Mouse (Mus musculus): ENCODE results near the gene Hdac4. TPM values are rescaled to one million over a fixed set of nuclear protein-coding genes. Genes with fewer than 3 reads are reported as not detected.

Hdac4 gene
- polyA plus RNA-seq, 1 experiment from 2014 or later = 28.0 TPM

DNA sequence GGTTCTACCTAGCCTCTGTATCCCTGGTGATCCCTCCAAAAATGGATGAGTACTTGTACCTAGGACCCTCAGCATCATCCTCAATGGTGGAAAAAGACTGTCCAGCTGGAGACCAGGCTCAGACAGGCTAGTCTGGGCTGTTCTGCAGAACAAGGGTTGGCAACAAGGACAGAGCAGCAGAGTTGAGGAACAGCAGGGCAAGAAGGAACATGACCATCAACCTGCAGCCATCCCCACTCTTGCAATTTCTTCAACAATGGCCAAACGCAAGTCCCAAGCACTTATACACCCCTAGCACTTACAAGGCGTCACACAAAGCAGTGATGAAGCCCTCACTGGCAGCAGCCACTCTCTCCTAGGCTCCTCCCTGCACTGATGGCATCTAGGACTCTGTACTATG, 108.2 kb downstream of the Hdac4 start:
- WGBS = 82% methylated on average over 2 of the region's 2 CpGs
- no peaks in the 10 kb centered on the region for H3K36me3 ChIP-seq
- H3K9ac ChIP-seq = no peak overlapping the region
- no peak for ATAC-seq (ENCODE audit: low FRiP score, low read depth)
- H3K27ac ChIP-seq = no peak overlapping the region
- H3K9me3 ChIP-seq = no peaks in the 10 kb centered on the region
- no peak overlapping the region for H3K4me3 ChIP-seq
- no peak overlapping the region for H3K4me2 ChIP-seq (replicated peaks)
- peaks cover 49% of the 10 kb centered on the region for H3K4me1 ChIP-seq
- H3K27me3 ChIP-seq = no peaks in the 10 kb centered on the region

DNA sequence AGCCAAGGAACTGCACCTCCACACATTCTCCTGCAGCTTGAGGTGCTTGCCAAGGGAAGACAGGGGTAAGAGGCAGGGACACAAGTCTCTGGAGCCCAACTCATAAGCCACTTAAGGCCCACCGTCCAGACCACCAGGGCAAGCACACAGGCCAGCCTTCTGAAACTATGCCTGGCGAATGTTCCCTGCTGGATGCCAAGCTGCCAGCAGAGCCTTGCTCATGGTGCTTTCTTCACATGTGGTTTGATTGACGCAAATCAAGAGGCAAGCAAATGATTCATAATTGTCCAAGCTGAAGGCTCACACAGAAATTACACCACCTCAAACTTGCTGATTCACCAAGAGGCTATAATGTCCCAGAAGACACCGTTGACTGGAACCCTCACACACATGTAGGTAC, 108.7 kb downstream of the Hdac4 start:
- Histone ChIP-seq H3K27ac (no peak overlapping the region), H3K36me3 (no peaks in the 10 kb centered on the region), H3K9me3 (no peaks in the 10 kb centered on the region), H3K4me3 (no peak overlapping the region), H3K4me2 (replicated peaks) (no peak overlapping the region), H3K4me1 (peaks cover 50% of the 10 kb centered on the region), H3K27me3 (no peaks in the 10 kb centered on the region), H3K9ac (no peak overlapping the region)
- no peak for ATAC-seq (ENCODE audit: low FRiP score, low read depth)
- WGBS = 71% methylated on average over 4 of the region's 4 CpGs

DNA sequence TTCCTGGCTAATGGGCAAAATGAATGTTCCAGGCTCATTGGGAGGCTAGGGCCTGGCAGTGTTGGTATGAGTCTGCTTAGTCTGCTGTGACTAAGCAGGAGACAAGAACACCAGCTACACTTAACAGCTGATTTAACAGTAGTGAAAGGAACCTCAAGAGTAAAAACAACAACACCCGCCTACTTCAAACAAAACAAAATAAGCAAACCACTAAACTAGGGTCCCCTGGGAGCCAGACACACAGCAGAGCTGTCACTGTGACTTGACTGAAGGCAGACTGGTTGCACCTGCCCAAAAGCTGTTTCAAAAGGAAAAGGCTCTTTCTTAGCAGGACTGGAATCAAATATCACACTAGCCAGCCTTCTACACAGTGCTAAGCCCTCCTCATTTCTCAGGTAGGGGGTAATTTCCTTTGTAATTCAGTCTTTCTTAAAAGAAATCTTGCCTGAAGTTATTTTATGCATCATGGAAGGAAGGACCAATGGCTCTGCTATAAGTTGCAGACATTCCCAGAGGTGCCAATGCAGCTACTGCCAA, 109.2 kb downstream of the Hdac4 start:
- no peak overlapping the region for H3K27ac ChIP-seq
- ATAC-seq (ENCODE audit: low FRiP score, low read depth) = no peak
- 33% methylated on average over 1 of the region's 1 CpGs for WGBS

DNA sequence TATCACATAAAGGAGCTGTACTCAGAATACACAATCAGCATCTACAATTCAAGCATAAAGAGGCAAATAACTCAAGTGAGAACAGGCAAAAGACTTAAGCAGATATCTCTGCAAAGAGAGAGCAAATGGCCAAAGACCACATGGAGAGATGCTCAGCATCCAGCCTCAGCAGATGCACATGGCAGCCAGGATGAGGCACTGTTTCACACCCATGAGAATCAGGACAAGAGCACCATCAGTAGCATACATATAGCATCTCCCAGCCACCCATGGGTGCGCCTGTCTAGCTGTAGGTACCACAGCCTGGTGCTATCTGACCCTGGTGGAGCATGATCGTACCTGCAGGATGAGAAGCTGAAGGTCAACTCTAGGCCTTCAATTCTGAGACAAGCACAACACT, 110.8 kb downstream of the Hdac4 start:
- peaks cover 63% of the 10 kb centered on the region for H3K4me1 ChIP-seq

More for the DNA sequence above, 109.2 kb downstream of the Hdac4 start:
- H3K36me3 ChIP-seq = no peaks in the 10 kb centered on the region
- H3K9ac ChIP-seq = no peak overlapping the region
- no peaks in the 10 kb centered on the region for H3K27me3 ChIP-seq
- no peaks in the 10 kb centered on the region for H3K9me3 ChIP-seq
- H3K4me1 ChIP-seq = peaks cover 50% of the 10 kb centered on the region
- H3K4me2 ChIP-seq (replicated peaks) = no peak overlapping the region
- no peak overlapping the region for H3K4me3 ChIP-seq

DNA sequence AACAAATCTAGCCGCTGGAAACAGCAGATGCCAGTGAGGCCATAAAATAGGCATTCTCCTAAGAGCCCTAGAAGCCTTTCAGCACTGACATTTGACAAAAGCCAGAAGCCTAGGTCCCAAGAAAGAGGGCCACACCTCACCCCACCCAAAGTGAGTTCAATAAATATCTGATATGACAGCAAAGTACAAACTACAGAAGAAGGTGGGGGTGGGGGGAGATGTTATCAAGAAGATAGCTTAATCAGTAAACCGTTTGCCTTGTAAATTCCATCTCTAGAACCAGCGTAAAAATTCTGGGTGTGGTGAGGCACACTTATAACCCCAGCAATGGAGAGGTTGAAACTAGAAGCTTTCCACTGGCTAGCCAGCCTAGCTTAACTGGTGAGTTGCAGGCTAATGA, 111.5 kb downstream of the Hdac4 start:
- 8% methylated on average over 3 of the region's 3 CpGs for WGBS
- ATAC-seq (ENCODE audit: low FRiP score, low read depth) = no peak
- Histone ChIP-seq H3K4me2 (replicated peaks) (no peak overlapping the region), H3K36me3 (no peaks in the 10 kb centered on the region), H3K27me3 (no peaks in the 10 kb centered on the region), H3K27ac (no peak overlapping the region), H3K4me1 (peaks cover 67% of the 10 kb centered on the region), H3K4me3 (no peak overlapping the region), H3K9me3 (no peaks in the 10 kb centered on the region), H3K9ac (no peak overlapping the region)

More for the DNA sequence above, 110.8 kb downstream of the Hdac4 start:
- Histone ChIP-seq H3K27me3 (no peaks in the 10 kb centered on the region), H3K36me3 (no peaks in the 10 kb centered on the region), H3K27ac (no peak overlapping the region), H3K9me3 (no peaks in the 10 kb centered on the region), H3K4me3 (no peak overlapping the region), H3K9ac (no peak overlapping the region), H3K4me2 (replicated peaks) (no peak overlapping the region)
- 93% methylated on average over 2 of the region's 2 CpGs for WGBS
- ATAC-seq (ENCODE audit: low FRiP score, low read depth) = no peak

- no peaks in the 10 kb centered on the region for H3K36me3 ChIP-seq
- WGBS = 38% methylated on average over 6 of the region's 6 CpGs
Observed at GRCm38 (mm10) chr1:92082837-92083541, 112.5 kb downstream of the Hdac4 start.

DNA sequence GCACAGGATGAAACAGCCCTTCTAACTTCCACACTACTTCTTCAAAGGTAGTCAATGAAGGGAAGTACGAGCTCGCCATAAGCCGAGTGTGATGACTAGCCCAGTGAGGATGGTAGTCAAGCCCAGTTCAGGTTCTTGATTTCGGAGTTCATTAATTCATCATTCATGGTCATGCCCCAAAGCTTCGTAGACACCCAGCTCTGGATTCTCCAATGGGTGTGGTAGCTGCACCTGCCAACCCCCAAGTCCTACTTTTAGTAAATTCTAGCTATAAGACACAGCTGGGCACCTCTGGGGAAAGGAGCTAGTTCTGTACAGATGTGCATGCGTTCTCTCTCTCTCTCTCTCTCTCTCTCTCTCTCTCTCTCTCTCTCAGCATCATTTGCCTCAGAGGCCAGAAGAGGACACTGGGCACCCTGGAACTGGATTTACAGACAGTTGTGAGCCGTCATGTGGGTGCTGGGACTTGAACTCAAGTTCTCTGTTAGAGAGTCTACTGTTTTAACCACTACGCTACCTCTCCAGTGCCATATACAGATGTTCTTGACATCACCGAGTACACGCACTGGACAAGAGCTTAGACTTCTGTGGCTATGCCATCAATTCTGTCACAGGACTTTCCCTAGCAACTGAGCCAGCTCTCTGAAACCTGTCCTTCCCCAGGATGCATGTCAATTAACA, 113.2 kb downstream of the Hdac4 start:
- Histone ChIP-seq H3K9ac (no peak overlapping the region), H3K36me3 (no peaks in the 10 kb centered on the region), H3K27me3 (no peaks in the 10 kb centered on the region), H3K4me1 (peaks cover 63% of the 10 kb centered on the region), H3K27ac (no peak overlapping the region), H3K4me3 (no peak overlapping the region), H3K9me3 (no peaks in the 10 kb centered on the region), H3K4me2 (replicated peaks) (no peak overlapping the region)
- WGBS = 93% methylated on average over 10 of the region's 10 CpGs
- no peak for ATAC-seq (ENCODE audit: low FRiP score, low read depth)

More at GRCm38 (mm10) chr1:92082837-92083541, 112.5 kb downstream of the Hdac4 start:
- Histone ChIP-seq H3K27me3 (no peaks in the 10 kb centered on the region), H3K9me3 (no peaks in the 10 kb centered on the region), H3K27ac (no peak overlapping the region), H3K4me1 (peaks cover 67% of the 10 kb centered on the region), H3K4me2 (replicated peaks) (no peak overlapping the region), H3K9ac (no peak overlapping the region), H3K4me3 (no peak overlapping the region)
- ATAC-seq (ENCODE audit: low FRiP score, low read depth) = no peak

DNA sequence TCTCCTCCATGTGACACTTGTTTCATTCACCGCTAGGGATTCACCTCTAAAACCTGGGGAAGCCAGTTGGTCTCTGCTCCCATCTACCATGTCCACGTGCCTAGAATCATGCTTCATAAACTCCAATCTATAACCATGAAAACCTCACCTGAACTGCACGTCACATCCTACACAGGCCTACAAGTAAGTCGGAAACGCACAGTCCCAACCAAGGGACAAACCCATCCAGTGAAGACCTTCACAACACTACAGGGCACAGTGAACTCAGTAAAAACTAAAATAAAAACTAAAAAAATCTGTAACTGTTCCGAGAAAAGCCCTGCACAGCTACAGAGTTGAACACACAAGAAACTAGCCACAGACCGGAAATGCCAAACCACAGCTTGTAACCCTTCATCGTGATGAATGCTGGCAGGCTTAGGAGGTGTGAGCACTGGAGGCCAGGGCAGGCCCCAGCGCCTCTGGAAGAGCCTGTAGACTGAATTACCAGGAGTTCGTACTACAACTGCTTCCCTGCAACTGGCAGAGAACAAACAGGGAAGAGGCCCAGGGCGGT, 115.4 kb downstream of the Hdac4 start:
- H3K4me2 ChIP-seq (replicated peaks) = no peak overlapping the region
- H3K4me3 ChIP-seq = no peak overlapping the region
- H3K36me3 ChIP-seq = no peaks in the 10 kb centered on the region
- H3K9me3 ChIP-seq = no peaks in the 10 kb centered on the region
- H3K4me1 ChIP-seq = peaks cover 54% of the 10 kb centered on the region
- peak overlapping the region; percentile 48; the same call in 1 of the 2 replicates for H3K27ac ChIP-seq
- 59% methylated on average over 11 of the region's 11 CpGs for WGBS
- no peaks in the 10 kb centered on the region for H3K27me3 ChIP-seq
- ATAC-seq (ENCODE audit: low FRiP score, low read depth) = no peak
- H3K9ac ChIP-seq = no peak overlapping the region

DNA sequence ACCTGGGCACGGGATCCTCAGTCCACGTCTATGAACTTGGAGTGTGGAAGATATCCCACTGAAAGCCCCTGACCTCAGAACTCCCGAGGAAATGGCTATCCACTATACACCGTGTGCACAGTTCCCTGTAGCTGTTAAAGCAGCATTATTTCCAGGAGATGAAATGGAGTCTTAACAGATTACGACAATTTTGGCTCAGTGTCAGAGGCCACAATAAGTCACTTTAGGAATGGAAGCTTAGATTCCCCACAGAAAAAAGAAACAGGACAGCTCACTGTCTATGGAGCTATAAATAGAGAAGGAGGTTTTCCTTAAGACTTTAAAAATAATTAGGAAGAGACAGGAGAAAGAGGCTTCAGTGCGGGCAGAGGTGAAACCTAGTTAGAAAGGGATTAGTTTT, 120.2 kb downstream of the Hdac4 start:
- 73% methylated on average over 6 of the region's 6 CpGs for WGBS
- H3K4me1 ChIP-seq = peaks cover 19% of the 10 kb centered on the region
- H3K4me2 ChIP-seq (replicated peaks) = no peak overlapping the region
- H3K27me3 ChIP-seq = no peaks in the 10 kb centered on the region
- no peak overlapping the region for H3K27ac ChIP-seq
- no peak overlapping the region for H3K4me3 ChIP-seq
- H3K36me3 ChIP-seq = no peaks in the 10 kb centered on the region
- H3K9me3 ChIP-seq = no peaks in the 10 kb centered on the region
- no peak overlapping the region for H3K9ac ChIP-seq
- no peak for ATAC-seq (ENCODE audit: low FRiP score, low read depth)

- Histone ChIP-seq H3K4me3 (no peak overlapping the region), H3K4me2 (replicated peaks) (no peak overlapping the region), H3K36me3 (no peaks in the 10 kb centered on the region), H3K9me3 (no peaks in the 10 kb centered on the region), H3K9ac (no peak overlapping the region), H3K4me1 (peaks cover 13% of the 10 kb centered on the region), H3K27me3 (no peaks in the 10 kb centered on the region), H3K27ac (no peak overlapping the region)
- 88% methylated on average over 3 of the region's 3 CpGs for WGBS
- ATAC-seq (ENCODE audit: low FRiP score, low read depth) = no peak
Observed at GRCm38 (mm10) chr1:92074655-92075054, 120.8 kb downstream of the Hdac4 start.

- ATAC-seq (ENCODE audit: low FRiP score, low read depth) = no peak
- Histone ChIP-seq H3K9ac (no peak overlapping the region), H3K27ac (no peak overlapping the region), H3K9me3 (no peaks in the 10 kb centered on the region), H3K36me3 (no peaks in the 10 kb centered on the region), H3K27me3 (no peaks in the 10 kb centered on the region), H3K4me2 (replicated peaks) (no peak overlapping the region), H3K4me3 (no peak overlapping the region), H3K4me1 (no peaks in the 10 kb centered on the region)
- 62% methylated on average over 2 of the region's 2 CpGs for WGBS
Observed at GRCm38 (mm10) chr1:92069932-92070677, 125.4 kb downstream of the Hdac4 start.

- Histone ChIP-seq H3K9me3 (no peaks in the 10 kb centered on the region), H3K4me1 (no peaks in the 10 kb centered on the region), H3K27me3 (no peaks in the 10 kb centered on the region), H3K36me3 (no peaks in the 10 kb centered on the region), H3K4me2 (replicated peaks) (no peak overlapping the region), H3K4me3 (no peak overlapping the region), H3K9ac (no peak overlapping the region), H3K27ac (no peak overlapping the region)
- 95% methylated on average over 7 of the region's 7 CpGs for WGBS
- no peak for ATAC-seq (ENCODE audit: low FRiP score, low read depth)
Observed at GRCm38 (mm10) chr1:92069464-92069863, 126.0 kb downstream of the Hdac4 start.

All from limb, embryonic 13.5 days (tissue).